7 mouse cellular contexts compared by ENCODE assay signal in genomic region chr7:92876066-92876465, GRCm38 (mm10). TPM values are rescaled to one million over a fixed set of nuclear protein-coding genes. Genes with fewer than 3 reads are reported as not detected.
A peak's percentile ranks its signal among the peaks of the same experiment; 100 is the strongest.
DNase-seq lines count a peak whose midpoint lies in the region; ATAC-seq and TF ChIP-seq lines count a peak whose summit lies in the region.

No protein-coding gene starts in this region.

- peak overlapping the region; percentile 72 for H3K4me2 ChIP-seq in forebrain, embryonic 11.5 days (ENCODE audit: low read depth, low read length, severe bottlenecking)
- H3K4me2 ChIP-seq in intestine, embryonic 16.5 days (ENCODE audit: low read depth, low read length), result peak overlapping the region; percentile 87
- H3K4me2 ChIP-seq in midbrain, embryonic 11.5 days, result peak overlapping the region; percentile 71

- ATAC-seq in forebrain, embryonic 11.5 days (replicated peaks; ENCODE audit: low FRiP score), result no peak
- no peak for ATAC-seq in intestine, embryonic 16.5 days
- no peak for ATAC-seq in midbrain, embryonic 11.5 days (ENCODE audit: low FRiP score)

- H3K27ac ChIP-seq in testis, adult 2 months (ENCODE audit: control insufficient read depth, insufficient read depth, low read depth, low read length), result no peak overlapping the region
- H3K27ac ChIP-seq in forebrain, embryonic 11.5 days (ENCODE audit: low read depth, low read length), result no peak overlapping the region
- H3K27ac ChIP-seq in intestine, embryonic 16.5 days (ENCODE audit: low read length), result peak overlapping the region; percentile 61
- H3K27ac ChIP-seq in midbrain, embryonic 11.5 days (ENCODE audit: low read depth, low read length), result no peak overlapping the region

- 49% methylated on average over 3 of the region's 3 CpGs for WGBS in forebrain, embryonic 11.5 days
- WGBS in intestine, embryonic 16.5 days, result 37% methylated on average over 3 of the region's 3 CpGs
- WGBS in midbrain, embryonic 11.5 days, result 33% methylated on average over 3 of the region's 3 CpGs

- DNase-seq in testis, postnatal 10 days (ENCODE audit: low spot score), result no peak
- DNase-seq in forebrain, embryonic 11.5 days (ENCODE audit: low spot score), result no peak
- no peak for DNase-seq in midbrain, embryonic 11.5 days (ENCODE audit: low spot score, missing footprints)
- no peak for DNase-seq in layer of hippocampus, adult 9-11 months
- no peak for DNase-seq in right cerebral cortex, postnatal 25 days

- H3K9me3 ChIP-seq in forebrain, embryonic 11.5 days (ENCODE audit: control insufficient read depth, low read length), result no peaks in the 10 kb centered on the region
- H3K9me3 ChIP-seq in intestine, embryonic 16.5 days (ENCODE audit: control insufficient read depth, low read length), result no peaks in the 10 kb centered on the region
- H3K9me3 ChIP-seq in midbrain, embryonic 11.5 days (ENCODE audit: control insufficient read depth, low read length), result no peaks in the 10 kb centered on the region

- peak overlapping the region; percentile 83 for H3K9ac ChIP-seq in forebrain, embryonic 11.5 days (ENCODE audit: low read length)
- peak overlapping the region; percentile 29; the same call in 1 of the 2 replicates for H3K9ac ChIP-seq in intestine, embryonic 16.5 days (ENCODE audit: low read depth, low read length)
- H3K9ac ChIP-seq in midbrain, embryonic 11.5 days (ENCODE audit: low read length), result peak overlapping the region; percentile 86

- peaks cover 6% of the 10 kb centered on the region for H3K4me1 ChIP-seq in testis, adult 2 months (ENCODE audit: control insufficient read depth, insufficient read depth, low read length)
- H3K4me1 ChIP-seq in forebrain, embryonic 11.5 days (replicated peaks; ENCODE audit: control insufficient read depth, insufficient read depth, low read length), result peaks cover 8% of the 10 kb centered on the region
- peaks cover 12% of the 10 kb centered on the region for H3K4me1 ChIP-seq in intestine, embryonic 16.5 days (ENCODE audit: control insufficient read depth, insufficient read depth, low read length)
- peaks cover 17% of the 10 kb centered on the region for H3K4me1 ChIP-seq in midbrain, embryonic 11.5 days (ENCODE audit: control insufficient read depth, insufficient read depth, low read length)

- no peak for TF ChIP-seq CTCF in testis, adult 2 months (IDR thresholded peaks at IDR 0.05; ENCODE audit: control insufficient read depth, insufficient read depth, insufficient replicate concordance, low read depth, low read length)

- no peak for TF ChIP-seq POLR2A in testis, adult 2 months (IDR thresholded peaks at IDR 0.05; ENCODE audit: control insufficient read depth, low read depth, low read length)

- H3K36me3 ChIP-seq in testis, adult 2 months (ENCODE audit: control insufficient read depth, insufficient read depth, low read length), result no peaks in the 10 kb centered on the region
- no peaks in the 10 kb centered on the region for H3K36me3 ChIP-seq in forebrain, embryonic 11.5 days (ENCODE audit: control insufficient read depth, insufficient read depth, low read length)
- H3K36me3 ChIP-seq in intestine, embryonic 16.5 days (ENCODE audit: control insufficient read depth, insufficient read depth, low read length), result no peaks in the 10 kb centered on the region
- no peaks in the 10 kb centered on the region for H3K36me3 ChIP-seq in midbrain, embryonic 11.5 days (ENCODE audit: control insufficient read depth, insufficient read depth, low read length)

- no peaks in the 10 kb centered on the region for H3K27me3 ChIP-seq in testis, adult 2 months (ENCODE audit: control insufficient read depth, insufficient read depth, low read length)
- H3K27me3 ChIP-seq in forebrain, embryonic 11.5 days (ENCODE audit: control insufficient read depth, insufficient read depth, low read length), result no peaks in the 10 kb centered on the region
- no peaks in the 10 kb centered on the region for H3K27me3 ChIP-seq in intestine, embryonic 16.5 days (replicated peaks; ENCODE audit: control insufficient read depth, insufficient read depth, low read length)
- H3K27me3 ChIP-seq in midbrain, embryonic 11.5 days (ENCODE audit: control insufficient read depth, insufficient read depth, low read length), result no peaks in the 10 kb centered on the region

- H3K4me3 ChIP-seq in testis, adult 2 months (ENCODE audit: control insufficient read depth, low read depth, low read length), result peak overlapping the region; percentile 98; the same call in 1 of the 2 replicates
- H3K4me3 ChIP-seq in forebrain, embryonic 11.5 days (ENCODE audit: low read depth, low read length), result peak overlapping the region; percentile 63
- H3K4me3 ChIP-seq in intestine, embryonic 16.5 days (ENCODE audit: low read length), result peak overlapping the region; percentile 73
- H3K4me3 ChIP-seq in midbrain, embryonic 11.5 days (ENCODE audit: low read depth, low read length), result peak overlapping the region; percentile 62; the same call in 1 of the 2 replicates

RNA-seq across cellular contexts. Expression of gene Prcp, which starts 1.8 kb away (rescaled TPM):
- 25.9 and 28.5 TPM in 2 replicates for polyA plus RNA-seq in testis, adult 2 months (2012; rRNA removed)
- 18.9 and 20.3 TPM in 2 replicates for polyA plus RNA-seq in forebrain, embryonic 11.5 days (2014; fragmentation: Nextera tagmentation; extraction: Ambion mirVana)
- polyA plus RNA-seq in intestine, embryonic 16.5 days (2015; fragmentation: Nextera tagmentation; extraction: Ambion mirVana), result 22.8 and 25.3 TPM in 2 replicates
- 19.4 and 19.6 TPM in 2 replicates for polyA plus RNA-seq in midbrain, embryonic 11.5 days (2014; fragmentation: Nextera tagmentation; extraction: Ambion mirVana)

RNA-seq across cellular contexts. Expression of gene Ddias, which starts 2.0 kb away (rescaled TPM):
- polyA plus RNA-seq in testis, adult 2 months (2012; rRNA removed), result 10.8 and 16.3 TPM in 2 replicates
- 26.1 and 27.4 TPM in 2 replicates for polyA plus RNA-seq in forebrain, embryonic 11.5 days (2014; fragmentation: Nextera tagmentation; extraction: Ambion mirVana)
- 8.7 and 9.2 TPM in 2 replicates for polyA plus RNA-seq in intestine, embryonic 16.5 days (2015; fragmentation: Nextera tagmentation; extraction: Ambion mirVana)
- 24.8 and 28.4 TPM in 2 replicates for polyA plus RNA-seq in midbrain, embryonic 11.5 days (2014; fragmentation: Nextera tagmentation; extraction: Ambion mirVana)

Comparison
In these comparisons a context has a peak if more than half of its experiments do, and no peak if none do; other contexts are left out.
1. H3K9ac ChIP-seq: peak in every context shown above with its lines; median percentile 86 in midbrain, embryonic 11.5 days; 83 in forebrain, embryonic 11.5 days; 29 in intestine, embryonic 16.5 days.